Mouse (Mus musculus) spleen, adult 2 months (tissue): ENCODE data around the gene Ermp1.

Source experiments
- CTCF ChIP-seq: fragments of 200-500 bp; IDR thresholded peaks from 2 replicates; pipeline ENCODE4 v1.5.1; 2011; ENCODE audit warnings: mild to moderate bottlenecking, inconsistent platforms; ENCODE audit not compliant: insufficient read depth, insufficient read length, insufficient replicate concordance; ENCODE audit errors: extremely low read depth
- POLR2A ChIP-seq: fragments of 200-500 bp; IDR thresholded peaks from 2 replicates; pipeline ENCODE4 v1.6.1; 2011; ENCODE audit warnings: low read depth, low read length, inconsistent platforms

DNA sequence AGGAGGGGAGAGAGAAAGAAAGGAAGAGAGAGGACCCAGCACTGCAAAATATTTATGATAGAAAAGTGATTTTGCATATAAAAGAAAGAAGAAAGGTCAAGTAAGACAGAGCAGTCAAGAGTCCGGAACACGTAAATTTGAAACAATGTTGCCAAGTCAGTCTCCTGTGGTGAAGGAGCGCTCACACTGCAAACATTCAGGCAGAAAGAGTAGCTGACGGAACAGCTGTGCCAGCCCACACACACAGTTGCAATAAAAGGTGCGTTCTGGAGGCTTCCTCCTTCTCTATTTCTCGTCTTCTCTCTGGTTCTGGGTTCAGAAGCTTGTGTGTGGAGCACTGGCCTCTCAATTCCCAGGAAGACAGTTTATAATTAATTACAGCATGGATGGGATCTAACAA lies 6.9 kb upstream of the Ermp1 start:
- TF ChIP-seq POLR2A = no peak
- no peak for TF ChIP-seq CTCF
